Mouse (Mus musculus) ES-Bruce4 (cell line): ENCODE measurements around the gene Siah1a. TPM values are rescaled to one million over a fixed set of nuclear protein-coding genes. Genes with fewer than 3 reads are reported as not detected.
A peak's percentile ranks its signal among the peaks of the same experiment; 100 is the strongest.

Experiments
- H3K27ac ChIP-seq: 2 replicates; pipeline ENCODE4 v1.5.1; 2012; ENCODE audit warnings: low read length, inconsistent platforms; ENCODE audit not compliant: insufficient read depth
- H3K27me3 ChIP-seq: 2 replicates; pipeline ENCODE4 v1.6.1; 2012; ENCODE audit warnings: mild to moderate bottlenecking, low read length, inconsistent platforms; ENCODE audit not compliant: control insufficient read depth, poor library complexity, insufficient read depth, severe bottlenecking
- H3K36me3 ChIP-seq: 2 replicates; pipeline ENCODE4 v1.6.1; 2012; ENCODE audit warnings: inconsistent platforms, mild to moderate bottlenecking, low read length, moderate library complexity; ENCODE audit not compliant: control insufficient read depth, poor library complexity, insufficient read depth, severe bottlenecking
- H3K4me1 ChIP-seq: one replicate; pipeline ENCODE4 v1.8.1; 2011; ENCODE audit warnings: low read length; ENCODE audit not compliant: control insufficient read depth, insufficient read depth
- H3K4me3 ChIP-seq: 2 replicates; pipeline ENCODE4 v1.5.1; 2011; ENCODE audit warnings: low read depth, mild to moderate bottlenecking, low read length
- H3K9ac ChIP-seq: 2 replicates; pipeline ENCODE4 v1.6.1; 2012; ENCODE audit warnings: low read depth, mild to moderate bottlenecking, inconsistent platforms; ENCODE audit not compliant: poor library complexity, severe bottlenecking
- H3K9me3 ChIP-seq: replicated peaks from 2 replicates; pipeline ENCODE4 v1.6.1; 2012; ENCODE audit warnings: mild to moderate bottlenecking, low read length, inconsistent platforms; ENCODE audit not compliant: control insufficient read depth, poor library complexity, insufficient read depth, severe bottlenecking
- CTCF ChIP-seq: IDR thresholded peaks from one replicate; pipeline ENCODE4 v1.8.1; 2011; ENCODE audit warnings: low read depth, low read length
- EP300 ChIP-seq: IDR thresholded peaks from 2 replicates; pipeline ENCODE4 v1.6.1; 2011; ENCODE audit warnings: low read depth, low read length; ENCODE audit not compliant: insufficient read depth
- POLR2A ChIP-seq: IDR thresholded peaks from one replicate; pipeline ENCODE4 v1.8.1; 2011; ENCODE audit warnings: low read length; ENCODE audit not compliant: insufficient read depth
- polyA plus RNA-seq: library from polyadenylated mRNA; stranded (reverse); fragments of >200 nt; gene quantifications from 2 replicates; pipeline ENCODE4 v1.2.4, GENCODE M21; 2011; ENCODE audit warnings: low read depth; ENCODE audit not compliant: missing spikeins, insufficient read depth, insufficient read length

Siah1a gene
- polyA plus RNA-seq, 1 experiment, result 20.9 TPM

DNA sequence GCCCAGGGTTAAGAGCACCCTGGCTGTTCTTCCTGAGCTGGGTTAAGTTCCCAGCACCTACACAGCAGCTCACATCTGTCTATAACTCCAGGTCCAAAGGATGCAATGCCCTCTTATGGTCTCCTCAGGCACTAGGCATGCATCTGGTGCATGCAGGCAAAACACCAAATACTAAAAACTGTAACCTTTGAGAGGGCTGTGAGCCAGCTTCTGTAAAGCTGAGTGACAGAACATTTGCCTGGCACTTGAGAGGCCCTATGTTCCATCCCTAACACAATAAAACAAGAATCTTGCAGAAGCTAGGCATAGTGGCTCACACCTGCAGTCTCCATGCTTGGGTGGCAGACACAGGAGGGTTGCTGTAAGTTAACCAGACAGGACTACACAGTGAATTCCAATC lies 4.1 kb downstream of the Siah1a start:
- TF ChIP-seq POLR2A, result no peak
- TF ChIP-seq CTCF, result no peak
- TF ChIP-seq EP300, result no peak
- no peak overlapping the region for H3K4me3 ChIP-seq
- peaks cover 13% of the 10 kb centered on the region for H3K9me3 ChIP-seq
- H3K27ac ChIP-seq, result no peak overlapping the region
- H3K4me1 ChIP-seq, result no peaks in the 10 kb centered on the region
- H3K27me3 ChIP-seq, result no peaks in the 10 kb centered on the region; the same call in 1 of the 2 replicates
- no peaks in the 10 kb centered on the region for H3K36me3 ChIP-seq
- H3K9ac ChIP-seq, result no peak overlapping the region

DNA sequence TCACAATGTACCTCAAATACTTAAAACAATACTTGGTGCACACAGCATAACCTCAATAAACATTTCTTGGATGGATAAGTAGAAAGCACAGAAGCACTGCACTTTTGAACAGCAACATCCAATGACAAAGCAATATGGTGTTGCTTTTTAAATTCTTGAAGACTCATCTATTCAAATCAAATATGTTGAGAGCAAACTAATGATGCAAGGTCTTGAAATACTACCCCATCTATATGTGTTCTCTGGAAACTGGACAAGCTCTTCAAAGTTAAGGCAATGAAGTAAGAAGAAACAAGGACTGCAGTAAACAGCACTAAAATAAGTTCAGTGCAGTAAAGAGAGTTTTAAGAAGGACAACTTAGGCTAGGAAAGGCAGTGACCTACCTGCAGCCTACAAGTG lies 4.8 kb downstream of the Siah1a start:
- no peak for TF ChIP-seq EP300
- no peak for TF ChIP-seq CTCF
- TF ChIP-seq POLR2A, result no peak
- no peaks in the 10 kb centered on the region for H3K36me3 ChIP-seq
- H3K27me3 ChIP-seq, result no peaks in the 10 kb centered on the region; the same call in 1 of the 2 replicates

DNA sequence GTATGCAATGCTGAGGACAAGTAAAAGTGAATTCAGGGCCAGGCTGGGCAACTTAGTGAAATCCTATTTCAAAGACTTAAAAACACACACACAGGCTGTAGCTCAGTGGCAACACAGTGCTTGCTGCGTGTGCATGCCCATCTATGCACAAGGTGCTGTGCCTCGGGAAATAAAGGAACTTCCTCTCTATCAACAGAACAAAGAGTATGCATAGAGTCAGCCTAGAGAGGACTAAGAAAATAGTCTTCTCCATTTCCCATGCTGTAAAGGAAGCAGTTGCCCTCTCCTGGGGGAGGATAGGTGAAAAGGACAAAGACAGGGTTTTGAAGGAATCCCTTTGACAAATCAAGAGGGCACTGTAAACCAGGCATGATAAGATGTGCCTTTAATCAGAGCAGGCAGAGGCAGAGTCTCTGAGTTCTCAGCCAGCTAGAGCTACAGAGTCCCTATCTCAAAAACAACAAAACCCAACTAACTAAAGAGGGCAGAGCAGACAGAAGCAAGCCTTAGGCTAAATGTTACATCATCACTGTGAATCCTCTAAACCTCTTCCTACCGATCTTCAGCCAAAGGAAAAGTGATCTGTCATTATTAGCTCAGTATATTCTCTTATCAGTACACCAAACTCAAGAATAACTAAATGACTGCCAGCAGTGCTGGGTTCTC lies 10.2 kb downstream of the Siah1a start:
- Histone ChIP-seq H3K9ac (no peak overlapping the region), H3K4me1 (no peaks in the 10 kb centered on the region), H3K27me3 (no peaks in the 10 kb centered on the region; the same call in 1 of the 2 replicates), H3K4me3 (no peak overlapping the region), H3K36me3 (no peaks in the 10 kb centered on the region), H3K9me3 (peaks cover 13% of the 10 kb centered on the region), H3K27ac (peak overlapping the region; percentile 70; the same call in 1 of the 2 replicates)
- TF ChIP-seq EP300 (no peak), CTCF (no peak), POLR2A (no peak)

More for the DNA sequence above, 4.8 kb downstream of the Siah1a start:
- peaks cover 13% of the 10 kb centered on the region for H3K9me3 ChIP-seq
- H3K9ac ChIP-seq, result no peak overlapping the region
- H3K27ac ChIP-seq, result no peak overlapping the region
- no peak overlapping the region for H3K4me3 ChIP-seq
- no peaks in the 10 kb centered on the region for H3K4me1 ChIP-seq

DNA sequence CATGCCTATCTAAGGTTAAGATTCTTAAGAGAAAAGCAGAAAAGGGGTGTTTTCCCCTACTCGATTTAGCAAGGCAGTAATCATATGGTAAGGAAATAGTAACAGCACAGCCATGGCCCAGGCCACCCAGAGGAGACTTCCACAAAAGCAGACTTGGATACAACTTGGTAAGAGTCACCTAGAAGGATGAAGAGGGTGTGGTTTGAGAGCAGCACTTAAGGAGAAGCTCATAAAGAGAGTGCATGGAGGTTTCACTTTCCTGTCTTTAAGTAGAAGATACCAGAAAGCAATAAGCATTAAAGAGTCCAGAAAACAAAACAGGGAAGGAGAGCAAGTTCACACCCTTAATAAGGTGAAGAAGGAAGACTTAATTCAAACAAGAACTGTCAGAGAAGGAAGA lies 10.8 kb downstream of the Siah1a start:
- peaks cover 10% of the 10 kb centered on the region for H3K9me3 ChIP-seq
- no peaks in the 10 kb centered on the region; the same call in 1 of the 2 replicates for H3K27me3 ChIP-seq
- H3K4me1 ChIP-seq, result peaks cover 1% of the 10 kb centered on the region
- no peaks in the 10 kb centered on the region for H3K36me3 ChIP-seq
- TF ChIP-seq EP300 (no peak), CTCF (no peak)
- H3K4me3 ChIP-seq, result no peak overlapping the region
- no peak overlapping the region; the same call in 1 of the 2 replicates for H3K27ac ChIP-seq
- H3K9ac ChIP-seq, result no peak overlapping the region

DNA sequence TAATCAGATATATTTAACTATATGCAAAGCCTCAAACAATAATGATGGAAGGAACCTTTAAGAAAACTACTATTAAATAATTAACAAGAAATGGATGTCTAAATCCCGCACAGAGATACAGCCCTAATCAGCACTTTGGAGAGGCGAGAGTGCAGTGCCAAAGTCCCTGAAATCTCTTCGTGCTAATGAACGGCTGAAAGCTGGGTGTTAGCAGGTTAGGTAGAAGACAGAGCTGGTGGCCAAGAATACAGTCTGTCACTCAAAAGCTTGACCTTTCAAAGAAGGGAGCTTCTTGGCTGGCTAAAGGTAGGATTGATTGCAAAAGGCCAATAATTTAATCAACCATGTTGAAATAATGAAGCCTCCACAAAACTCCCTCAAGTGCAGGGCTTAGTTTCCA lies 11.6 kb downstream of the Siah1a start:
- Histone ChIP-seq H3K27ac (no peak overlapping the region), H3K9ac (no peak overlapping the region), H3K9me3 (peaks cover 4% of the 10 kb centered on the region; the same call in 1 of the 2 replicates), H3K36me3 (no peaks in the 10 kb centered on the region), H3K4me1 (peaks cover 1% of the 10 kb centered on the region), H3K4me3 (no peak overlapping the region), H3K27me3 (no peaks in the 10 kb centered on the region)
- TF ChIP-seq POLR2A, result no peak
- no peak for TF ChIP-seq EP300
- TF ChIP-seq CTCF, result no peak

DNA sequence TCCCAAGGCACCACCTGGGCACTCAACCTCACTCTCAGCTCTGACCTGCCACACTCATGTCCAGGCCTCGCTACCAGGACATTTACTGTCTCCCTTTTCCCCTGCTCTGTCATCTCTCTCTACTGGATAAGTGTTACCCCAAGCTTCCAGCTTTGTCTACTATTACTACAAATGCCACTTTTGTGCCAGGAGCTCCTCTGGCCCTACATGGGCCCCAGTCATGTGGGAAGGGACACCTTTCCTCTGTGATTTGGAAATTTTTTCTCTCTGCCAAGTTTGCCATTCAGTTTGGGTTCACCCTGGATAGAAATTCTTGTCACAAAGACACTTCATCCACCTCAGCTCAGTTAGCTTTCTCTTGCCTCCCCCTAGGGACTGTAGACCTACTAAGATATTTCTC lies 14.9 kb downstream of the Siah1a start:
- peaks cover 1% of the 10 kb centered on the region for H3K4me1 ChIP-seq
- TF ChIP-seq POLR2A (no peak), EP300 (no peak), CTCF (no peak)

DNA sequence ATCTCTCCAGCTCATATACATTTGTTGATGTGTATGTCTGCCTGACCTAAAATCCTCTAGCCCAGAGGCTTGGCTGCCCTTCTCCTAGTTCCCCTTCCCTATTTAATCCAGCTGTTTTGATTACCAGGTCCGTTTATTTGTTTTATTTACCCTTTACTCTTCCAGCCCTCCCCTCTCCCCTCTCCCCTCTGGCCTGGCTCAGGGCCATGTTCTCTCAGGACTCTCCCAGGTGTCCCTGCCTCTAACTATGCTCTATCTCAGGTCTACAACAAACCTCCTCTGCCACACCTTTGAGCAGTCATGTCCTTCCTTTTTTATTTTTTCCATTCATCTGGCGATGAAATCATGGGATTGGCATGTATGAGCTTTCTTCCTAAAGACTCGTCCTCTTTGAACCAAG lies 15.4 kb downstream of the Siah1a start:
- TF ChIP-seq CTCF (no peak), EP300 (no peak), POLR2A (no peak)
- H3K36me3 ChIP-seq, result peaks cover 9% of the 10 kb centered on the region
- H3K4me1 ChIP-seq, result peaks cover 1% of the 10 kb centered on the region
- H3K4me3 ChIP-seq, result no peak overlapping the region
- no peaks in the 10 kb centered on the region for H3K27me3 ChIP-seq
- no peak overlapping the region for H3K27ac ChIP-seq
- no peak overlapping the region for H3K9ac ChIP-seq
- no peaks in the 10 kb centered on the region for H3K9me3 ChIP-seq

More for the DNA sequence above, 14.9 kb downstream of the Siah1a start:
- Histone ChIP-seq H3K9me3 (no peaks in the 10 kb centered on the region), H3K27ac (no peak overlapping the region), H3K4me3 (no peak overlapping the region), H3K36me3 (peaks cover 5% of the 10 kb centered on the region; the same call in 1 of the 2 replicates), H3K27me3 (no peaks in the 10 kb centered on the region), H3K9ac (no peak overlapping the region)
